Mouse (Mus musculus) ES-Bruce4 (cell line): ENCODE data around the gene Galnt6.

Experiments used
- EP300 ChIP-seq: IDR thresholded peaks from 2 replicates; pipeline ENCODE4 v1.6.1; 2011; ENCODE audit warnings: low read depth, low read length; ENCODE audit not compliant: insufficient read depth
- POLR2A ChIP-seq: IDR thresholded peaks from one replicate; pipeline ENCODE4 v1.8.1; 2011; ENCODE audit warnings: low read length; ENCODE audit not compliant: insufficient read depth

DNA sequence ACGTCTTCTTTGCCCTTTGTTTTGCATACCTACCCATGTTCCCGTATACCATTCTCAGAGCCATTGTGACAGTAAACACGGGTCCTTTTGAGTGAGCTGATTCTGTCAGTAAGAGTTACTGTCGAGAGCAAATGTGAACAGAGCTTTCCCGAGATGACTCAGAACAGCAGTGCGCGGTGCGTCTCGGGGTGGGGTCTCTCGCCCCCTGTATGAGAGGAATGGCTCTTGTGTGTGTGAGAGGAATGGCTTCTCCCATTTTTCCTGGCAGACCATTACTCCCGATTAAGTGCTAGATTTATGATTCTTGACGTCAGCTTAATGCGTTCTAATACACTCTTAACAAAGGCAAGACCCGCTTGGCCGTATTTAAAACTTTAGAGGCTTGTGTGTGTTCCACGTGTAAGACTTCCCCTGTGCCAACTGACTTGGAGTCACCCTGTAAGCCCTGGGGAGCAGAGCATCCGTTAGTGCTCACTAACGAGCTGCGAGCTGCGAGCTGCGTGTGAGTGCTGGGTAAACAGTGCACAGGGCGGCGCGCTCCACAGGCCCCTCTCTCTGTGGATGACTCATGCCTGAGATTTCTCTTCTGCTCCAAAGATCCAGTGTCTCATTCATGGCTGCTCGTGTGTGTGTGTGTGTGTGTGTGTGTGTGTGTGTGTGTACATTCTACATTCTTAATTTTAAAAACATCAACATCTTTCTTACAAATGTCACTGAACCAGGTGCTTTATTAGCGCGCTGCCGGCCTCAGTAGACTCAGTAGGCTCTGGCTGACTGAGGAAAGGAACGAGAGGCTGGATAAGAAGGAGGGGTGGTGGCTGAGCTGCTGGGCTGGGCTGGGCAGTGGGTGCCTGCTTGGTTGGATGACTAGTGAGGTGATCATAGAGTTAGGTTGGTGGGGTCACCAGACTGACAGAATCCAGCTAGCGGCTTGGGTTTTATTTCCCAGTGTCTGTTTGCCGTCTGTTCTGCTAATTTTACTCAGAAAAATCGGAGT lies 48.1 kb upstream of the Galnt6 start:
- TF ChIP-seq POLR2A = no peak
- no peak for TF ChIP-seq EP300
